Mouse (Mus musculus): Measurements from ENCODE around the gene Sult6b2. TPM values are rescaled to one million over a fixed set of nuclear protein-coding genes. Genes with fewer than 3 reads are reported as not detected.

Sult6b2 gene
- polyA plus RNA-seq, 1 experiment from 2014 or later = 0.11 TPM

DNA sequence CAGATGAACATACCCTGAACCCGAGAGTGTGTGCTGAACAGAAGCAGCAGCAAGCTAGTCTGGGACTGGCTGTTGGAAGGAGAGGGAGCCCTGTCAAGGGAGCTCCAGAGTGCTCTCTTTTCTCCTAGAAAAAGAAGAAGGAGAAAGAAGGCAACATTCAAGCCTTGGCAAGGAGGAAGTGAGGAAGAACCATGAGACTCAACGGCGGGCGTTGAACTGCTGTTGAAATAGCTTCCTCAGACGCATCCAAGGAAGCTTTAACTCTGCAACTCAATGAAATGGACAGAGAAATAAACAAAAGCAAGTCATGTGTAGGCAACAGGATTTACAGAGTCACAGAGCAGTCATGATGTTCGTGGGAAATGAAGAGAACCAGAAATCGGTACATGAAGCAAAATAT lies 57.5 kb downstream of the Sult6b2 start:
- ATAC-seq (ENCODE audit: low FRiP score, low read depth) = no peak
- H3K4me2 ChIP-seq (replicated peaks) = no peak overlapping the region
- H3K27ac ChIP-seq = no peak overlapping the region
- no peak overlapping the region for H3K4me3 ChIP-seq
- no peak overlapping the region for H3K9ac ChIP-seq
- no peaks in the 10 kb centered on the region for H3K27me3 ChIP-seq (replicated peaks)
- no peaks in the 10 kb centered on the region for H3K36me3 ChIP-seq
- H3K9me3 ChIP-seq = 0 out of 2 replicates have a peak, but pooled peaks cover 4% of the 10 kb centered on the region
- no peaks in the 10 kb centered on the region for H3K4me1 ChIP-seq
- 88% methylated on average over 7 of the region's 7 CpGs for WGBS

DNA sequence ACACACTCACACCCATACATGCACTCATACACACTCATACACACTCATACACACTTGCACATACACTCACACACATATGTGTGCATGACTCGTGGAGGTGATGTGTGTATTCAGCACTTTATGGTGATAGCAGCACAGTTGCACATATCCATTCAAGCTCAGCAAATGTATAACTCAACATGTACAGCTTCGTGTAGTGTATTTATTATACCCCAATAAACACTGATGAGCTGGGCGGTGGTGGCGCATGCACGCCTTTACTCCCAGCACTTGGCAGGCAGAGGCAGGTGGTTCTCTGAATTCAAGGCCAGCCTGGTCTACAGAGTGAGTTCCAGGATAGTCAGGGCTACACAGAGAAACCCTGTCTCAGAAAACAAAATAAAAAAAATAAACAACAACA lies 58.8 kb downstream of the Sult6b2 start:
- ATAC-seq (ENCODE audit: low FRiP score, low read depth) = no peak
- no peak overlapping the region for H3K27ac ChIP-seq
- no peak overlapping the region for H3K9ac ChIP-seq
- 0 out of 2 replicates have a peak, but pooled peaks cover 4% of the 10 kb centered on the region for H3K9me3 ChIP-seq
- H3K4me1 ChIP-seq = no peaks in the 10 kb centered on the region
- 93% methylated on average over 5 of the region's 5 CpGs for WGBS
- no peaks in the 10 kb centered on the region for H3K27me3 ChIP-seq (replicated peaks)
- H3K4me2 ChIP-seq (replicated peaks) = no peak overlapping the region
- no peak overlapping the region for H3K4me3 ChIP-seq
- H3K36me3 ChIP-seq = no peaks in the 10 kb centered on the region

DNA sequence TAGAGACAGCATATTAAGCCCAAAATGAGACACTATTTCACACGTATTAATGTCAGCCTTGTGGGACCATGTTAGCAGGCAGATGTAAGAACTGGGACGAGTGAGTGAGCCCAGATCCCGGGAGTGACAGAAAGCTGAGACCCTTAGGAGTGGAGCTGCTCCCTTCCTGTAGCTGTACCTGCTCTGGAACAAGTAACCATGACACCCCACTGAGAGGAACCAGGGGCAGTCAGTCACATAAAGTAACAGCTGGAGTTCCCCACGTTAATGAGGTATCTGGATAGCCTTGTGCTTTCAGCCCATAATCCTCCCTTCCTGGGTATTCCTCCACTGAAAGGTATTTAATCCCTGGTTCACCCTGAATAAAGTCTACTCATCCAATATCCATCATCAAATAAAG lies 61.1 kb downstream of the Sult6b2 start:
- no peaks in the 10 kb centered on the region for H3K36me3 ChIP-seq
- 72% methylated on average over 4 of the region's 4 CpGs for WGBS
- no peaks in the 10 kb centered on the region for H3K27me3 ChIP-seq (replicated peaks)
- no peaks in the 10 kb centered on the region for H3K4me1 ChIP-seq
- ATAC-seq (ENCODE audit: low FRiP score, low read depth) = no peak
- no peak overlapping the region for H3K27ac ChIP-seq
- 0 out of 2 replicates have a peak, but pooled peaks cover 4% of the 10 kb centered on the region for H3K9me3 ChIP-seq
- no peak overlapping the region for H3K4me2 ChIP-seq (replicated peaks)
- no peak overlapping the region for H3K9ac ChIP-seq
- H3K4me3 ChIP-seq = no peak overlapping the region

DNA sequence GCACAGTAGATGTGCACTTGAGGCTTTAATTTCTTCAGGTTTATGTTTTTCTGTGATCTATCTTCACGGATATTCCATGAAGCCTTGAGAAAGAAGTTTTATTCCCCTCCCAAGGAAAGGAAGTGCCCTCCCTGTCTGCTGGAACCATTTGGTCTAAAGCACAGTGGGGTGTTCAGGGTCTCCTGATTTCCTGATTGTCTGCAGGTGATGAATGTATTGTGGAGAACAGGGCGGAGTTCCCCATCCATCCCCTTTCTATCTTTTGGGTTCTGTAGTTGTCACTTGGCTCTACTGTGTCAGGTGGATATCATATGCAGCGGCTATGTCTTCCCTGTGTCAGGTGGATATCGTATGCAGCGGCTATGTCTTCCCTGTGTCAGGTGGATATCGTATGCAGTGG lies 62.5 kb downstream of the Sult6b2 start:
- Histone ChIP-seq H3K9ac (no peak overlapping the region), H3K4me2 (replicated peaks) (no peak overlapping the region), H3K4me1 (no peaks in the 10 kb centered on the region), H3K36me3 (no peaks in the 10 kb centered on the region), H3K4me3 (no peak overlapping the region), H3K9me3 (0 out of 2 replicates have a peak, but pooled peaks cover 4% of the 10 kb centered on the region), H3K27me3 (replicated peaks) (no peaks in the 10 kb centered on the region), H3K27ac (no peak overlapping the region)
- 88% methylated on average over 6 of the region's 6 CpGs for WGBS
- no peak for ATAC-seq (ENCODE audit: low FRiP score, low read depth)

DNA sequence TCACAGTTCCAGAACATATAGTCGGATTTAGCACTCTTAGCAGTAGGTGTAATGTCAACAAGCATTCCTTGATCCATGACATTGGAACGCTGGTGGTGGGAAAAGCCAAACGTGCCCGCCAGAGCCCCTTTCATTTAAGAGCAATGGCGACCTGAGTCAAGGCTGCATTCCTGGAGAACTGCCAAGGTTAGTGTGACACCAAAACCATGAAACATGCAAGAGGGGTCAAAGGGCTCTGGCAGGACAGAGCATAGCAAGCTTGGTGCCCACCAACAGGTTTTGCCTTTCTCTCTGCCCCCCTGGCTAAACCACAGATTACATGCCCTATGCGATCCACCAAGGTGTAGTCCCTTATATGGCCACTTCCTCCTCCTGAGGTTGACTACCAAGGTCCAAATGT lies 65.7 kb downstream of the Sult6b2 start:
- no peak overlapping the region for H3K4me2 ChIP-seq (replicated peaks)
- H3K9ac ChIP-seq = no peak overlapping the region
- H3K4me1 ChIP-seq = no peaks in the 10 kb centered on the region
- no peaks in the 10 kb centered on the region for H3K9me3 ChIP-seq
- no peaks in the 10 kb centered on the region for H3K27me3 ChIP-seq (replicated peaks)
- ATAC-seq (ENCODE audit: low FRiP score, low read depth) = no peak
- 78% methylated on average over 6 of the region's 6 CpGs for WGBS
- H3K4me3 ChIP-seq = no peak overlapping the region
- H3K27ac ChIP-seq = no peak overlapping the region
- no peaks in the 10 kb centered on the region for H3K36me3 ChIP-seq

DNA sequence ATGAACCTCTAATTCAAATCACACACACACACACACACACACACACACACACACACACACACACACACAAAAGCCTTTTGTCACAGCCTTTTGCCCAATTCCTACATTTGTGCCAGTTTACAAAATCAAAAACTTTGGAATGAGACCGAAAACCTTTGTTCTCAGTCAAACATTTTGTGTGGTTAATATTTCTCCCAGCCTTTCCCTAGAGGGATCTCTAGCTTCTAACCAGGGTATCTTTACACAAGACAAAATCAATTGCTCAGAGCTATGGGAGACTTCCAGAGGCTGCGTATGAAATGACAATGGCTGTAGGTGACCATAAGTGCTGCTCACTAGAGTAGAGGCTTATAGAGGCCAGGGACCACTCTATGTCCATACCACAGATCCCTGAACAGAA lies 66.1 kb downstream of the Sult6b2 start:
- H3K4me2 ChIP-seq (replicated peaks) = no peak overlapping the region
- H3K27ac ChIP-seq = no peak overlapping the region
- no peak overlapping the region for H3K9ac ChIP-seq
- no peaks in the 10 kb centered on the region for H3K9me3 ChIP-seq
- 91% methylated on average over 2 of the region's 2 CpGs for WGBS
- no peaks in the 10 kb centered on the region for H3K27me3 ChIP-seq (replicated peaks)
- H3K4me3 ChIP-seq = no peak overlapping the region
- no peaks in the 10 kb centered on the region for H3K4me1 ChIP-seq
- no peaks in the 10 kb centered on the region for H3K36me3 ChIP-seq
- ATAC-seq (ENCODE audit: low FRiP score, low read depth) = no peak

DNA sequence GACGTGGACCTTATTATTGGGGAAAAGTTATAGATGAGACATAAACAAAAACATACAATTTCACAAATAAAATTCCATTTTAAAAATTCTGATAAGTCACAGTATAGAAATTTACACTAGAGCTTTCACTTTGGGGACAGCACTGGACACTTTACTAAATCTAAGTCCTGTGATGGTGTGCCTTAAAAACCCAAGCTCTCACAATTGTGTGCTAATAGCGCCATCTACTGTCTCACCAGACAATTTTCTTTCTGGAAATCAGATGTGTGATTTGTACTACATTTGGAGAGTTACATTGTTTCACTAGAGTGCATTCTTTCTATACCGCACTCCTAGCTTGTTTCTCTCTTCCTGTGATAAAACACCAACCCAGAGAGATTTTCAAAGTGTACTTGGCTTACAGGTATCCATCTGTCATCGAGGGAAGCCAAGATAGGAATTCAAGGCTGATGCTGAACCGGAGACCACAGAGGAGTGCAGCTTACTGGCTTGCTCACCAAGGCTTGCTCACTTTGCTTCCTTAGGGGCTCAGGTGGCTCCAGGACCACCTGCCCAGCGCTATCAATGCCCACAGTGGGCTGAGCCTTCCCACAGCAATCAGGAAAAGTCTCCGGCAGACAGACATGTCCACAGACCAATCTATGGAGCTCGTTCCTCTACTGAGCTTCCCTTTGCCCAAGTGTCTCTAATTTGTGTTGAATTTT lies 68.8 kb downstream of the Sult6b2 start:
- no peaks in the 10 kb centered on the region for H3K27me3 ChIP-seq (replicated peaks)
- no peak overlapping the region for H3K4me3 ChIP-seq
- no peak overlapping the region for H3K27ac ChIP-seq
- no peaks in the 10 kb centered on the region for H3K9me3 ChIP-seq
- H3K4me1 ChIP-seq = no peaks in the 10 kb centered on the region
- H3K36me3 ChIP-seq = no peaks in the 10 kb centered on the region
- H3K4me2 ChIP-seq (replicated peaks) = no peak overlapping the region
- no peak overlapping the region for H3K9ac ChIP-seq
- 48% methylated on average over 8 of the region's 8 CpGs for WGBS
- ATAC-seq (ENCODE audit: low FRiP score, low read depth) = peak; percentile 63; the same call in 1 of the 2 replicates

Other genes starting within 250 kb of the Sult6b2 start
- gene Kcnj8, start 232.9 kb downstream of the Sult6b2 start, polyA plus RNA-seq (2016; fragmentation: Nextera tagmentation; extraction: Ambion mirVana) = 6.6 and 8.4 TPM in 2 replicates
- 2.1 and 2.4 TPM in 2 replicates for gene Abcc9, start 102.2 kb downstream of the Sult6b2 start, polyA plus RNA-seq (2016; fragmentation: Nextera tagmentation; extraction: Ambion mirVana)
- 144 and 147 TPM in 2 replicates for gene Cmas, start 47.8 kb downstream of the Sult6b2 start, polyA plus RNA-seq (2016; fragmentation: Nextera tagmentation; extraction: Ambion mirVana)
- gene St8sia1, start 159.9 kb upstream of the Sult6b2 start, polyA plus RNA-seq (2016; fragmentation: Nextera tagmentation; extraction: Ambion mirVana) = 11.6 and 12.8 TPM in 2 replicates

All from neural tube, embryonic 12.5 days (tissue).